Mouse (Mus musculus) bone marrow macrophage, adult 2 months (primary cell): ENCODE results near the gene En1. TPM values are rescaled to one million over a fixed set of nuclear protein-coding genes. Genes with fewer than 3 reads are reported as not detected.

Experiments used
- H3K27ac ChIP-seq: 2 replicates; pipeline ENCODE4 v1.5.1; 2012; ENCODE audit warnings: low read depth, low read length; ENCODE audit not compliant: insufficient read depth
- H3K4me1 ChIP-seq: 2 replicates; pipeline ENCODE4 v1.6.1; 2012; ENCODE audit warnings: low read length; ENCODE audit not compliant: control insufficient read depth, insufficient read depth
- H3K4me3 ChIP-seq: 2 replicates; pipeline ENCODE4 v1.5.1; 2012; ENCODE audit warnings: mild to moderate bottlenecking, low read length, moderate library complexity; ENCODE audit not compliant: insufficient read depth
- CTCF ChIP-seq: IDR thresholded peaks from 2 replicates; pipeline ENCODE4 v1.5.1; 2012; ENCODE audit warnings: low read depth, mild to moderate bottlenecking, low read length, moderate library complexity
- POLR2A ChIP-seq: IDR thresholded peaks from 2 replicates; pipeline ENCODE4 v1.6.1; 2012; ENCODE audit warnings: mild to moderate bottlenecking, low read depth, low read length, borderline replicate concordance
- polyA plus RNA-seq: library from polyadenylated mRNA; stranded (reverse); fragments of >200 nt; gene quantifications from 2 replicates; pipeline ENCODE4 v1.2.4, GENCODE M21; 2012; ENCODE audit not compliant: missing spikeins, insufficient read depth, insufficient read length

Gene En1
- polyA plus RNA-seq, 1 experiment: not detected

DNA sequence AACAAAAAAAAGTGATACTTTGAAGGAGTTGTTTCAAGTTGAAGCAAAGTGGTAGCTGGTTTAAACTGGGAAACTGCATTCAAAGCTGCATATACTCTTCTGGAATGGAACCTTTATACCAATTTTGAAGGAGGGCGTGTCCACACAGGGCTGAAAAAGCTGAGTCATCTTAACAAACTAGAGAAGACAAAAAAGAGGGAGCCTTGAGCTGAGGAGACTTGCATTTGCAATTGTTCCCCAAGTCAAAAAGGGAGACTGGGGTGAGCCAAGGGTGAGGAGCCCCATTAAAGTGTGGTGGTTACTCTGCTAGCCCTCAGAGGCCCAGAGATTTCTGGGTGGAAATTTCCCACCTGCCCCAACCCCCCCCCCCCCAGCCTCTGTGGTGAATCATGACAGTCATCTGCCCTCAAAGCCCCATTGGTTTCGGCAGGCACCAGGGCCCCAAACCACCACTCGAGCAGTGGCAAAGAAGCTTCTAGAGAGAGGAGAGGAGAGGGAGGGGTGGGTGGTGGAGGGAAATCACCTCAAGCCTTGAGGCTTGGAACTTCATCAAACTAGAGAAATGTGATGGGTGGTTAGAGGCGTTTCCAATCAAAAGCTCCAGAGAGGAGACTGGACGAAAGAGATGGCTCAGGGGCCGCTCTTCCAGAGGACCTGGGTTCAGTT, 13.7 kb upstream of the En1 start:
- TF ChIP-seq POLR2A (no peak), CTCF (no peak)
- no peak overlapping the region for H3K4me3 ChIP-seq

DNA sequence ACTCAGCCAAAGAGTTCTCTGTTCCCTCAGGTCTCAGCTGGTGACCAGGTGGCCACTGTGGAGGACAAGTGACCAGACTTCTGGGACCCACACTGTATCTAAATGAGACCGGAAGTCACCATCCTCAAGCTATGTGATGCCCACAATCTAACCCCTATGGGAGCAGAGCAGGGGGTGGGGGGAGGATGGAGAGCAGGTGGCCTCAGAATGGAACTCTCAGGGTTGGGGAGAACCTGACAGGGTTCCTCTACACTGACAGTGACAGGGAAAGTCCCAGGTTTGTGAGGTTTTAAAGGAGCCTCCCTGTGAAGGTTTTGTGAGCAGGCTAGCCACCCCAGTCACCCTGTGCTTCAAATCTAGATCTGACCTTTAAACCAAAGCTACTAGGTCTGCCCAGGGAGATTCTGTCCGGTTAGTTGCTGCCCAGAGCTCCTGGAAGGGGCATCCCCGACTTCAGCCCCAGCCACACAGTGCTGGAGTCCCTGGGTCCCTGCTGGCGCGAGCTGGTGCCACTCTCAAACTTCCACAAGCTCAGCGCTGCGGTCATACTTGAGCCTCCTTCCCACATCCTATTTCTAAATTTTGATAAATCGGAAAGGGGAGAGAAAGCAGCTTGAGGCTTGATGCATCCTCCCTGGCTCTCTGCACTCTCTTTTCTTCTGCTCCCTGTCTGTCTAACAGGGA, 8.8 kb upstream of the En1 start:
- no peak for TF ChIP-seq POLR2A
- no peak for TF ChIP-seq CTCF
- Histone ChIP-seq H3K4me3 (no peak overlapping the region), H3K27ac (no peak overlapping the region), H3K4me1 (no peaks in the 10 kb centered on the region)

More for the DNA sequence above, 13.7 kb upstream of the En1 start:
- H3K4me1 ChIP-seq: no peaks in the 10 kb centered on the region
- H3K27ac ChIP-seq: no peak overlapping the region

DNA sequence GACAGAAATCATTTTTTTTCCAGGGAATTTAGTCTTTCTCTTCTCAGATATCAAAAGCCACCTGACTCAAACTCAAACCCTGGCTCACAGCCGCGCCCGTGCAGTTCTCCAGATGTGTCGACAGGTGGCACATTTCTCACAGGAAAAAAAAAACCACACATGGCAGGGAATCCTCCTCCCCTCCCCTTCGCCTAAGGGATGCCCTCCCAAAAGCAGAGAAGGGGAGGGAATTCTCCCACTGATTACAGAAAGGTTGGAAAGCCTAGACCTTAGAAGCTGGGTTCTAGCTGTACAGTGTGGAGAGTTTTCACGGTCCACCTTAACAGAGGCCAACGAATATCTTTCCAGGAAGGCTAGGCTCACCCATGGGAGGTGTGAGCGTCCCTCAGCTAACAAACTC, 7.6 kb upstream of the En1 start:
- TF ChIP-seq CTCF: peak; percentile 61
- TF ChIP-seq POLR2A: no peak
- no peak overlapping the region for H3K4me3 ChIP-seq
- H3K4me1 ChIP-seq: no peaks in the 10 kb centered on the region
- H3K27ac ChIP-seq: no peak overlapping the region

DNA sequence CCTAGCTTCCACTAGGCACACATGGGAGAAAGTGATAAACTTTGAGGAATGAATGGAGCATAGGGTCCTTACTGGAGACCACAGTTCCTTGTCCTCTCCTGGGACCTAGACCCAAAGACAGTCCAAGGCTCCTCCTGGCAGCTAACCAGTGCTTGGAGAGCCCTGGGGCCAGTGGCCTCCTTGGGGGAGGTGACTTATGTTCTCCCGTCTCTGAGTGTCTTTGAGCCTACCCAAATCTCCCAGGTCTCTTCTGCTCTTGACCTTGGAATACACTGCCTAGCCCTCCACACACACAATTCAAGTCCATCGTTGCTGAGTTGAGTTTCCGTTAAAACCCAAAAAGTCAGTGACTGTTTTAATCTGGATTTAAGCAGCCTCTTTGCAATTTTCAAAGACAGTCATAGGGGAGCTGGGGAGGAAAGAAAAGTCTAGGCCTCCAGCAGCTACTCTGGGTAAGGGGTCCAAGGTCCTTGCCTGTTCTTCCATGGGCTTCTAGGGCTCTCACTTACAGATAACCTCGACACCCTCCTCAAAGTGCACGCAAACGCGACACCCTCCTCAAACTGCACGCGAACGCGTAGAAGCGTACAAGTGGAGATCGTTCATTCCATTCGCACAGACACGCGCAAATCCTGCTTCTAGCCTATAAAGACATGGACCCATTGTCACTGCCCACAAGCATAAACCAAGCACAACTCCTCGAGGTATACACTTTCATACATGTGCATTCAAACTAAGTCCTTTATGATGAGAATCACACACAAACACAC, 6.6 kb upstream of the En1 start:
- no peak overlapping the region for H3K4me3 ChIP-seq
- TF ChIP-seq POLR2A: no peak
- no peaks in the 10 kb centered on the region for H3K4me1 ChIP-seq
- no peak overlapping the region for H3K27ac ChIP-seq

GRCm38 (mm10) chr1:120596319-120596718, 5.9 kb upstream of the En1 start:
- TF ChIP-seq CTCF (no peak), POLR2A (no peak)
- Histone ChIP-seq H3K4me1 (no peaks in the 10 kb centered on the region), H3K4me3 (no peak overlapping the region), H3K27ac (no peak overlapping the region)

DNA sequence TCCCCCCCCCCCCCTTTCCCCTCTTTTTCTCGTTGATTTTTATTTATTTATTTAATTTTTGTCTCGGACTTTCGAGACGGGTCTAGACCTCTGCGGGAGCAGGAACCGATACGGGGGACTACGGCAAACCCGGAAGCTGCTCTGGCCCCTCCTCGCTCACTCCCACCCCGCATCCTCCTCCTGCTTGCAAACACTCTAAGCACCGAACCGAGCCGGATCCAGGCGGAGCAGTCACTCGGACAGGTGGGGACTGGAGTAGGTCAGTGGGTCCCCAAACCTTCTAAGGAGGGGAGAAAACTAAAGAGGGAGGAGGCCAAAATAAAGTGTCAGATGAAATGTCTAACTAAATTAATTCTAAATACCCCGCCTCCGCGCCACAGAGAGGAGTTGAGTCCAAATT, 5.4 kb upstream of the En1 start:
- Histone ChIP-seq H3K4me1 (no peaks in the 10 kb centered on the region), H3K27ac (no peak overlapping the region), H3K4me3 (no peak overlapping the region)
- no peak for TF ChIP-seq POLR2A
- no peak for TF ChIP-seq CTCF

DNA sequence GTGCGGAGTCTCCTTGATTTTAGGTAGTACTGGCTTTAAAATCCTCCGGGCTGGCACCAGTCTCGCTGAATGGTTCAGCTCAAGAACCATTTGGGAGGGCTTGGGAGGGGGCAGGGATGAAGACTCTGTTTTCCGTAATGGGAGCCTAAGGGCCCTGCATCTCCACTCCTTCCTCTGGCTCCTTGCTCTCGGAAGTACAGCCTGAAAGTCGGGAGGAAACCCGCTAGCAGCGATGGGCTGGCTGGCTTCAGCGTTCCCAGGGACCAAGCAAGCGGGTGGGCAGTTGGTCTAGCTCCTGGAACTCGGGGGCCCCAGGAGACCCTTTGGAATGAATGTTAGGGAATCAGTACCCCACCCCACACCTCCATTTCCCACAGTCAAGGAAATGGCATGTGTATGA, 4.9 kb upstream of the En1 start:
- TF ChIP-seq POLR2A: no peak
- TF ChIP-seq CTCF: no peak
- Histone ChIP-seq H3K4me3 (no peak overlapping the region), H3K27ac (no peak overlapping the region), H3K4me1 (no peaks in the 10 kb centered on the region)

GRCm38 (mm10) chr1:120598196-120598940, 3.9 kb upstream of the En1 start:
- no peaks in the 10 kb centered on the region for H3K4me1 ChIP-seq
- H3K4me3 ChIP-seq: no peak overlapping the region
- TF ChIP-seq CTCF (no peak), POLR2A (no peak)
- no peak overlapping the region for H3K27ac ChIP-seq

- TF ChIP-seq CTCF (no peak), POLR2A (no peak)
Observed at GRCm38 (mm10) chr1:120599321-120600148, 2.7 kb upstream of the En1 start.

More at GRCm38 (mm10) chr1:120599321-120600148, 2.7 kb upstream of the En1 start:
- H3K4me1 ChIP-seq: no peaks in the 10 kb centered on the region
- H3K4me3 ChIP-seq: no peak overlapping the region
- H3K27ac ChIP-seq: no peak overlapping the region
